Mouse (Mus musculus) CH12.LX (cell line): Measurements from ENCODE around the gene Tnrc6b. TPM values are rescaled to one million over a fixed set of nuclear protein-coding genes. Genes with fewer than 3 reads are reported as not detected.

Source experiments
- DNase-seq: peaks from one replicate; pipeline ENCODE4 v3.0.0-alpha.2; 2013; ENCODE audit errors: extremely low read depth
- H3K27ac ChIP-seq: 2 replicates; pipeline ENCODE4 v1.5.1; 2012; ENCODE audit warnings: low read depth, mild to moderate bottlenecking, control low read depth, moderate library complexity; ENCODE audit not compliant: insufficient read depth
- H3K27me3 ChIP-seq: replicated peaks from 2 replicates; pipeline ENCODE3; 2012; ENCODE audit warnings: inconsistent platforms
- H3K36me3 ChIP-seq, 2 experiments: replicated peaks in 1 of 2; 2 replicates each; pipeline versions ENCODE3 to v1.6.1; 2012; ENCODE audit warnings: inconsistent platforms in 1 of 2, low read length in 1 of 2, mild to moderate bottlenecking in 1 of 2, mixed read lengths in 1 of 2, moderate library complexity in 1 of 2; ENCODE audit not compliant: control insufficient read depth in 1 of 2, insufficient read depth in 1 of 2
- H3K4me1 ChIP-seq, 2 experiments: 2 replicates each; pipeline ENCODE4 v1.6.1; 2012; ENCODE audit warnings: inconsistent platforms in 1 of 2, moderate library complexity in 1 of 2; ENCODE audit not compliant: insufficient read depth in 2 of 2, control insufficient read depth in 1 of 2
- H3K4me2 ChIP-seq: 2 replicates; pipeline ENCODE4 v1.6.1; 2012; ENCODE audit warnings: low read depth, mild to moderate bottlenecking, control low read depth; ENCODE audit not compliant: poor library complexity, insufficient read depth, severe bottlenecking
- H3K4me3 ChIP-seq, 3 experiments: fragments of 150-350 bp in 1 of 3; sonication (generic) in 1 of 3; replicated peaks in 1 of 3; 2 replicates each; pipeline versions ENCODE3 to v1.5.1; 2011 to 2012; ENCODE audit warnings: low read depth in 2 of 3, low read length in 2 of 3, mild to moderate bottlenecking in 2 of 3, moderate library complexity in 2 of 3, control low read depth in 1 of 3, improper control_type of control experiment in 1 of 3, inconsistent platforms in 1 of 3, mixed read lengths in 1 of 3; ENCODE audit not compliant: poor library complexity in 1 of 3
- H3K79me2 ChIP-seq: replicated peaks from 2 replicates; pipeline ENCODE4 v1.6.1; 2012; ENCODE audit warnings: mild to moderate bottlenecking, moderate library complexity; ENCODE audit not compliant: control insufficient read depth, poor library complexity, insufficient read depth, severe bottlenecking; ENCODE audit errors: extremely low read depth
- H3K9ac ChIP-seq: 2 replicates; pipeline ENCODE4 v1.6.1; 2012; ENCODE audit warnings: low read depth, mild to moderate bottlenecking, control low read depth, moderate library complexity; ENCODE audit not compliant: insufficient read depth
- H3K9me3 ChIP-seq: replicated peaks from 2 replicates; pipeline ENCODE3; 2012; ENCODE audit warnings: low read length, inconsistent platforms, mixed read lengths
- BHLHE40 ChIP-seq: IDR thresholded peaks from 2 replicates; pipeline ENCODE4 v1.6.1; 2011; ENCODE audit warnings: mild to moderate bottlenecking, low read depth, low read length, improper control_type of control experiment
- ELF1 ChIP-seq: IDR thresholded peaks from 2 replicates; pipeline ENCODE4 v1.6.1; 2014; ENCODE audit warnings: low read depth, mild to moderate bottlenecking, inconsistent platforms, low read length, improper control_type of control experiment
- ETS1 ChIP-seq: conservative IDR thresholded peaks from 2 replicates; pipeline ENCODE4 v1.6.1; 2012; ENCODE audit warnings: low read depth, mild to moderate bottlenecking, inconsistent platforms, low read length, improper control_type of control experiment, moderate library complexity
- HCFC1 ChIP-seq: IDR thresholded peaks from 2 replicates; pipeline ENCODE4 v1.6.1; 2012; ENCODE audit warnings: low read depth, mild to moderate bottlenecking, inconsistent platforms, low read length, improper control_type of control experiment
- IRF4 ChIP-seq: IDR thresholded peaks from 2 replicates; pipeline ENCODE4 v1.6.1; 2014; ENCODE audit warnings: low read depth, mild to moderate bottlenecking, inconsistent platforms, low read length, improper control_type of control experiment
- JUND ChIP-seq: conservative IDR thresholded peaks from 2 replicates; pipeline ENCODE4 v1.6.1; 2011; ENCODE audit warnings: low read depth, low read length, improper control_type of control experiment
- MAFK ChIP-seq: IDR thresholded peaks from 2 replicates; pipeline ENCODE4 v1.6.1; 2011; ENCODE audit warnings: low read length, improper control_type of control experiment; ENCODE audit not compliant: insufficient replicate concordance
- MAZ ChIP-seq: IDR thresholded peaks from 2 replicates; pipeline ENCODE4 v1.6.1; 2012; ENCODE audit warnings: low read depth, mild to moderate bottlenecking, inconsistent platforms, low read length, improper control_type of control experiment, moderate library complexity
- NELFE ChIP-seq: IDR thresholded peaks from 2 replicates; pipeline ENCODE4 v1.6.1; 2011; ENCODE audit warnings: low read depth, low read length, improper control_type of control experiment
- NRF1 ChIP-seq: IDR thresholded peaks from 2 replicates; pipeline ENCODE4 v1.6.1; 2014; ENCODE audit warnings: low read depth, mild to moderate bottlenecking, inconsistent platforms, low read length, improper control_type of control experiment, moderate library complexity
- PAX5 ChIP-seq: IDR thresholded peaks from 2 replicates; pipeline ENCODE4 v1.6.1; 2012; ENCODE audit warnings: low read length, inconsistent platforms, mixed read lengths
- POLR2A ChIP-seq: IDR thresholded peaks from 2 replicates; pipeline ENCODE4 v1.6.1; 2011; ENCODE audit warnings: low read depth, mild to moderate bottlenecking, improper control_type of control experiment, low read length
- POLR2AphosphoS2 ChIP-seq: IDR thresholded peaks from 2 replicates; pipeline ENCODE4 v1.6.1; 2011; ENCODE audit warnings: low read depth, low read length, improper control_type of control experiment
- RAD21 ChIP-seq: IDR thresholded peaks from 2 replicates; pipeline ENCODE4 v1.6.1; 2011; ENCODE audit warnings: low read depth, mild to moderate bottlenecking, low read length, improper control_type of control experiment, moderate library complexity
- SIN3A ChIP-seq: IDR thresholded peaks from 2 replicates; pipeline ENCODE4 v1.6.1; 2012; ENCODE audit warnings: low read length, improper control_type of control experiment, inconsistent platforms
- SMC3 ChIP-seq: IDR thresholded peaks from 2 replicates; pipeline ENCODE4 v1.6.1; 2011; ENCODE audit warnings: low read depth, low read length, improper control_type of control experiment
- TBP ChIP-seq: conservative IDR thresholded peaks from 2 replicates; pipeline ENCODE4 v1.6.1; 2011; ENCODE audit warnings: low read depth, low read length, improper control_type of control experiment
- UBTF ChIP-seq: IDR thresholded peaks from 2 replicates; pipeline ENCODE4 v1.6.1; 2012; ENCODE audit warnings: low read depth, mild to moderate bottlenecking, inconsistent platforms, low read length, improper control_type of control experiment, moderate library complexity
- ZC3H11A ChIP-seq: IDR thresholded peaks from 2 replicates; pipeline ENCODE4 v1.6.1; 2012; ENCODE audit warnings: low read depth, mild to moderate bottlenecking, inconsistent platforms, low read length, improper control_type of control experiment
- ZKSCAN1 ChIP-seq: IDR thresholded peaks from 2 replicates; pipeline ENCODE4 v1.6.1; 2012; ENCODE audit warnings: low read depth, inconsistent platforms, low read length, improper control_type of control experiment, borderline replicate concordance
- dilution Hi-C: fragments of 300-500 bp; cut with MboI; formaldehyde crosslinking; loops from 2 replicates; pipeline ENCODE4 v1.14.3; 2020; ENCODE audit warnings: low sequenced_read_pairs; ENCODE audit not compliant: extremely low pct_unique_long_range_greater_than_20kb, extremely low pct_ligation_motif_present
- in situ Hi-C: fragments of 300-500 bp; cut with MboI; formaldehyde crosslinking; loops from 3 replicates; pipeline ENCODE4 v1.14.3; 2019; ENCODE audit warnings: low sequenced_read_pairs, low pct_ligation_motif_present, low pct_unique_long_range_greater_than_20kb, mixed read lengths
- polyA plus RNA-seq: library from polyadenylated mRNA; unstranded; fragments of >175 nt; gene quantifications from 2 replicates; pipeline ENCODE4 v1.2.1, GENCODE M21; 2012; ENCODE audit warnings: low read depth; ENCODE audit not compliant: insufficient read length
- total RNA-seq, 2 experiments: library from RNA; depleted of rRNA; stranded (reverse); fragments of 300-350 nt in 1 of 2; fragments of >200 nt in 1 of 2; gene quantifications; 2 replicates each; pipeline ENCODE4 v1.2.3; 2012 to 2014

Tnrc6b gene
- total and polyA plus RNA-seq, 3 experiments: 6.0 to 17.1 (median 16.1) TPM

DNA sequence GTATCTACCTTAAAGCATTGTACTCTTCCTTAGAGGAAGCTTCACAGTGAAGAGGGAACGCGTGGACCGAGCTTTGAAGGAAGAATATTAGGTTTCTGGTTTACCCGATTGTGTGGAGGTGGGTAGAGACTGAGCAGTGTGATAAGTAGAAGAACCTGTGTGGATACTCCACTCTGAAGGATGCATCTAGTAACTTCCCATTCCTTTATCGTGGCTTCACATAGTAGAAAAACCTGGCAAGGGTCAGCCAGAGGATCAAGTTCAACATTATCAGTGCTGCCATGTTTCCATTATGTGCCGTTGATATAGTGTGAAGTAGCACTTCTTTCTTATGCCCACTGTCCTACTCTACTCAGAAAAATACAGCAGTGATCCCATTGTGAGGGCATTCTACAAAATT is 53.6 kb downstream of the Tnrc6b start:
- H3K36me3 ChIP-seq: peaks cover 23 to 57% of the 10 kb centered on the region in 2 experiments
- H3K9me3 ChIP-seq: peaks cover 2% of the 10 kb centered on the region
- no peak overlapping the region for H3K4me3 ChIP-seq
- DNase-seq: no peak
- 0 out of 2 replicates have a peak, but pooled peaks cover 2% of the 10 kb centered on the region for H3K79me2 ChIP-seq
- TF ChIP-seq ZKSCAN1 (no peak), ETS1 (no peak), ELF1 (no peak), NRF1 (no peak), SIN3A (no peak), POLR2A (no peak), POLR2AphosphoS2 (no peak), JUND (no peak), ZC3H11A (no peak), TBP (no peak), UBTF (no peak)
- H3K27me3 ChIP-seq: no peaks in the 10 kb centered on the region
- H3K4me2 ChIP-seq: no peak overlapping the region
- no peak overlapping the region for H3K9ac ChIP-seq
- H3K27ac ChIP-seq: no peak overlapping the region
- dilution Hi-C loops: no loop called here
- peaks cover 0 to 3% of the 10 kb centered on the region in 2 experiments; a peak in 1 of 4 replicates for H3K4me1 ChIP-seq
- in situ Hi-C loops: no loop called here

DNA sequence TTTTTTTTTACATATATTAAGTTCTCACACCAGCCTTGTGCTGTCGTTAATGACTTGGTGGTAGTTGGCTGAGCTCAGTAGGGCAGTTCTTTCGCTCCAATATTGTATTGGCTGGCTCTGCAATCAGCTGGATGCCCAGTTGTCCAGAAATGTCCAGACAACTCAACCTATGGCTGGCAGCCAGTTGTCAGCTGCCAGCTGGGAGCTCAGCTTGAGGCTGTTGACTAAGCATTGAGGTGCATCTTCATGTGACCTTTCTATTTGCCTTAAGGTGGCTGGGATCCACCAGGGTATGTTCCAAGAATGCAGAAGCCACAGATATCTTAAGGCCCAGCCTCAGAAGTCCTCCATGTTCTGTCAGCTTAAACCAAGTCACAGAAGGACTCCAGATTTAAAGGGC is 54.3 kb downstream of the Tnrc6b start:
- Histone ChIP-seq H3K27me3 (no peaks in the 10 kb centered on the region), H3K79me2 (0 out of 2 replicates have a peak, but pooled peaks cover 2% of the 10 kb centered on the region), H3K9me3 (peaks cover 2% of the 10 kb centered on the region), H3K27ac (no peak overlapping the region), H3K4me1 (peaks cover 0 to 3% of the 10 kb centered on the region in 2 experiments; a peak in 1 of 4 replicates), H3K4me3 (no peak overlapping the region), H3K36me3 (peaks cover 23 to 57% of the 10 kb centered on the region in 2 experiments), H3K9ac (no peak overlapping the region), H3K4me2 (no peak overlapping the region)
- DNase-seq: no peak
- dilution Hi-C loops (no loop called here), in situ Hi-C loops (no loop called here)
- TF ChIP-seq SMC3: no peak
- TF ChIP-seq MAFK: no peak
- no peak for TF ChIP-seq NELFE

DNA sequence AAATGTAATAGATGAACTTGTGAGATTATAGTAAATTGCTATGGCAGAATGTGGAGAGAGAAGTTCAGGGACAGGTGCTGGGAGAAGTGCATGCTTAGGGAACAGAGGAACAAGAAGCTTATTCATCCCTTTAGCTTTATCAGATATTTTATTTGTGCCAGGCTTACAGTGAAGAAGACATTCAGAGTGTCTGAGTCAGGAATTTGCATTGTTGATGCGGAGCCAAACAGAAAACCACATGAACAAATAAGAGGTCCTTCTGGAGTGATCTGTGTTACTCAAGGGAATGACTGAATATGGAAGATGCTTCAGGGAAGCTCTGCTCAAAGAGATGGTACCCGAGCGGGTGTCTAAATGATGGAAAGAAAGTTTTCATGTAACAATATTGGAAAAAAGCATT is 57.1 kb downstream of the Tnrc6b start:
- Histone ChIP-seq H3K4me1 (peaks cover 3 to 24% of the 10 kb centered on the region in 2 experiments), H3K4me2 (no peak overlapping the region), H3K27me3 (no peaks in the 10 kb centered on the region), H3K9ac (no peak overlapping the region), H3K27ac (no peak overlapping the region)
- DNase-seq: no peak
- in situ Hi-C loops: no loop called here
- TF ChIP-seq SIN3A (no peak), IRF4 (no peak), HCFC1 (no peak), MAZ (no peak), NELFE (no peak), PAX5 (no peak), BHLHE40 (no peak), RAD21 (no peak)
- TF ChIP-seq, all 38 proteins: peak for 0
- no peak overlapping the region for H3K4me3 ChIP-seq
- 0 out of 2 replicates have a peak, but pooled peaks cover 2% of the 10 kb centered on the region for H3K79me2 ChIP-seq
- peaks cover 2% of the 10 kb centered on the region for H3K9me3 ChIP-seq
- dilution Hi-C loops: no loop called here
- peaks cover 18 to 52% of the 10 kb centered on the region in 2 experiments for H3K36me3 ChIP-seq
